Mouse (Mus musculus) bone marrow, adult 2 months (tissue): ENCODE measurements at regions not wholly inside any gene's neighbourhood (a gene's known extent, or its start where the extent isn't known, plus 50 kb on each side); places are given as distances from the start of the nearest gene placed in this dataset.

ENCODE experiments used
- CTCF ChIP-seq: fragments of 200-500 bp; IDR thresholded peaks from 2 replicates; pipeline ENCODE4 v1.5.1; 2011; ENCODE audit warnings: low read length, control low read depth; ENCODE audit not compliant: control insufficient read depth, insufficient read depth
- POLR2A ChIP-seq: fragments of 200-500 bp; IDR thresholded peaks from 2 replicates; pipeline ENCODE4 v1.6.1; 2011; ENCODE audit warnings: low read depth, mild to moderate bottlenecking, control low read depth, low read length, borderline replicate concordance; ENCODE audit not compliant: control insufficient read depth

DNA sequence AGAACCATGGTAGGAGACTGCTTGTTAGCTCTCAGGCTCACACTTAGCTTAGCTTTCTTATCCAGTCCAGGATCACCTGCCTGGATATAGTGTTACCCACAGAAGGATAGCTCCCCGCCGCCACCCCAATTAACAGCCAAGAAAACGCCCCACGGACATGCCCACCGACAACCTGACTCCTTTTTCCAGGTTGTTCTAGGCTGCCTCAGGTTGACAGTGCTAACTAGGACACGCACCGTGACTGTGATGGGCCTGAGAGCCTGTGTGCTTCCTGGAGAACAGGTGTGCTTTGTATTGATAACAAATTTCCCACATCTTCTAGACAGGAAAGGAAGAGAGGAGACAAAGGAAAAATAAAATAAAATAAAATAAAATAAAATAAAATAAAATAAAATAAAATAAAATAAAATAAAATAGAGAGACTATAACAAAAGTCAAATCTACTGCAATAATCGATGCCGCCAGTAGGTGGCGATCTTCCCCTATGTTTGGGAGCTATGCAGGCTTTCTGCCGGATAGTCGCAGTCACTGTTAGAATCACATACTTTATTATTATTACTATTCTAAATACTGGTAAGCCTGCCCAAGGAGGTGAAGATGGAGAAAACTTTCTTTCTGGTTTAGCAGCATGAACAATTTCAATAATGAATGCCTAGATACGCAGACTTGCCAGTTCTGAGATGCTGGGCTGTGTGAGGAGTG, 175.5 kb upstream of the BB014433 start:
- TF ChIP-seq POLR2A (no peak), CTCF (no peak)
